Mouse (Mus musculus) CH12.LX (cell line): ENCODE data around the gene Fchsd2. TPM values are rescaled to one million over a fixed set of nuclear protein-coding genes. Genes with fewer than 3 reads are reported as not detected.
A peak's percentile ranks its signal among the peaks of the same experiment; 100 is the strongest.

Source experiments
- DNase-seq: peaks from one replicate; pipeline ENCODE4 v3.0.0-alpha.2; 2013; ENCODE audit errors: extremely low read depth
- H3K27ac ChIP-seq: 2 replicates; pipeline ENCODE4 v1.5.1; 2012; ENCODE audit warnings: low read depth, mild to moderate bottlenecking, control low read depth, moderate library complexity; ENCODE audit not compliant: insufficient read depth
- H3K27me3 ChIP-seq: replicated peaks from 2 replicates; pipeline ENCODE3; 2012; ENCODE audit warnings: inconsistent platforms
- H3K36me3 ChIP-seq, 2 experiments: replicated peaks in 1 of 2; 2 replicates each; pipeline versions ENCODE3 to v1.6.1; 2012; ENCODE audit warnings: inconsistent platforms in 1 of 2, low read length in 1 of 2, mild to moderate bottlenecking in 1 of 2, mixed read lengths in 1 of 2, moderate library complexity in 1 of 2; ENCODE audit not compliant: control insufficient read depth in 1 of 2, insufficient read depth in 1 of 2
- H3K4me1 ChIP-seq, 2 experiments: 2 replicates each; pipeline ENCODE4 v1.6.1; 2012; ENCODE audit warnings: inconsistent platforms in 1 of 2, moderate library complexity in 1 of 2; ENCODE audit not compliant: insufficient read depth in 2 of 2, control insufficient read depth in 1 of 2
- H3K4me2 ChIP-seq: 2 replicates; pipeline ENCODE4 v1.6.1; 2012; ENCODE audit warnings: low read depth, mild to moderate bottlenecking, control low read depth; ENCODE audit not compliant: poor library complexity, insufficient read depth, severe bottlenecking
- H3K4me3 ChIP-seq, 3 experiments: fragments of 150-350 bp in 1 of 3; sonication (generic) in 1 of 3; replicated peaks in 1 of 3; 2 replicates each; pipeline versions ENCODE3 to v1.5.1; 2011 to 2012; ENCODE audit warnings: low read depth in 2 of 3, low read length in 2 of 3, mild to moderate bottlenecking in 2 of 3, moderate library complexity in 2 of 3, control low read depth in 1 of 3, improper control_type of control experiment in 1 of 3, inconsistent platforms in 1 of 3, mixed read lengths in 1 of 3; ENCODE audit not compliant: poor library complexity in 1 of 3
- H3K79me2 ChIP-seq: replicated peaks from 2 replicates; pipeline ENCODE4 v1.6.1; 2012; ENCODE audit warnings: mild to moderate bottlenecking, moderate library complexity; ENCODE audit not compliant: control insufficient read depth, poor library complexity, insufficient read depth, severe bottlenecking; ENCODE audit errors: extremely low read depth
- H3K9ac ChIP-seq: 2 replicates; pipeline ENCODE4 v1.6.1; 2012; ENCODE audit warnings: low read depth, mild to moderate bottlenecking, control low read depth, moderate library complexity; ENCODE audit not compliant: insufficient read depth
- H3K9me3 ChIP-seq: replicated peaks from 2 replicates; pipeline ENCODE3; 2012; ENCODE audit warnings: low read length, inconsistent platforms, mixed read lengths
- CHD1 ChIP-seq: IDR thresholded peaks from 2 replicates; pipeline ENCODE4 v1.6.1; 2012; ENCODE audit warnings: low read depth, low read length, improper control_type of control experiment, inconsistent platforms
- CHD2 ChIP-seq: IDR thresholded peaks from 2 replicates; pipeline ENCODE4 v1.6.1; 2011; ENCODE audit warnings: low read length, improper control_type of control experiment
- ELF1 ChIP-seq: IDR thresholded peaks from 2 replicates; pipeline ENCODE4 v1.6.1; 2014; ENCODE audit warnings: low read depth, mild to moderate bottlenecking, inconsistent platforms, low read length, improper control_type of control experiment
- GABPA ChIP-seq: IDR thresholded peaks from 2 replicates; pipeline ENCODE4 v1.6.1; 2012; ENCODE audit warnings: low read depth, low read length, improper control_type of control experiment, inconsistent platforms; ENCODE audit not compliant: insufficient replicate concordance
- HCFC1 ChIP-seq: IDR thresholded peaks from 2 replicates; pipeline ENCODE4 v1.6.1; 2012; ENCODE audit warnings: low read depth, mild to moderate bottlenecking, inconsistent platforms, low read length, improper control_type of control experiment
- JUND ChIP-seq: conservative IDR thresholded peaks from 2 replicates; pipeline ENCODE4 v1.6.1; 2011; ENCODE audit warnings: low read depth, low read length, improper control_type of control experiment
- KAT2A ChIP-seq: IDR thresholded peaks from 2 replicates; pipeline ENCODE4 v1.6.1; 2012; ENCODE audit warnings: low read length, improper control_type of control experiment, inconsistent platforms; ENCODE audit not compliant: insufficient replicate concordance
- MAFK ChIP-seq: IDR thresholded peaks from 2 replicates; pipeline ENCODE4 v1.6.1; 2011; ENCODE audit warnings: low read length, improper control_type of control experiment; ENCODE audit not compliant: insufficient replicate concordance
- MAX ChIP-seq: IDR thresholded peaks from 2 replicates; pipeline ENCODE4 v1.6.1; 2011; ENCODE audit warnings: low read length, improper control_type of control experiment
- MAZ ChIP-seq: IDR thresholded peaks from 2 replicates; pipeline ENCODE4 v1.6.1; 2012; ENCODE audit warnings: low read depth, mild to moderate bottlenecking, inconsistent platforms, low read length, improper control_type of control experiment, moderate library complexity
- NELFE ChIP-seq: IDR thresholded peaks from 2 replicates; pipeline ENCODE4 v1.6.1; 2011; ENCODE audit warnings: low read depth, low read length, improper control_type of control experiment
- POLR2A ChIP-seq: IDR thresholded peaks from 2 replicates; pipeline ENCODE4 v1.6.1; 2011; ENCODE audit warnings: low read depth, mild to moderate bottlenecking, improper control_type of control experiment, low read length
- POLR2AphosphoS2 ChIP-seq: IDR thresholded peaks from 2 replicates; pipeline ENCODE4 v1.6.1; 2011; ENCODE audit warnings: low read depth, low read length, improper control_type of control experiment
- RAD21 ChIP-seq: IDR thresholded peaks from 2 replicates; pipeline ENCODE4 v1.6.1; 2011; ENCODE audit warnings: low read depth, mild to moderate bottlenecking, low read length, improper control_type of control experiment, moderate library complexity
- RCOR1 ChIP-seq: conservative IDR thresholded peaks from 2 replicates; pipeline ENCODE4 v1.6.1; 2012; ENCODE audit warnings: low read depth, mild to moderate bottlenecking, inconsistent platforms, low read length, improper control_type of control experiment
- SIN3A ChIP-seq: IDR thresholded peaks from 2 replicates; pipeline ENCODE4 v1.6.1; 2012; ENCODE audit warnings: low read length, improper control_type of control experiment, inconsistent platforms
- SMC3 ChIP-seq: IDR thresholded peaks from 2 replicates; pipeline ENCODE4 v1.6.1; 2011; ENCODE audit warnings: low read depth, low read length, improper control_type of control experiment
- TBP ChIP-seq: conservative IDR thresholded peaks from 2 replicates; pipeline ENCODE4 v1.6.1; 2011; ENCODE audit warnings: low read depth, low read length, improper control_type of control experiment
- USF1 ChIP-seq: IDR thresholded peaks from 2 replicates; pipeline ENCODE4 v1.6.1; 2014; ENCODE audit warnings: low read depth, mild to moderate bottlenecking, inconsistent platforms, low read length, improper control_type of control experiment
- ZC3H11A ChIP-seq: IDR thresholded peaks from 2 replicates; pipeline ENCODE4 v1.6.1; 2012; ENCODE audit warnings: low read depth, mild to moderate bottlenecking, inconsistent platforms, low read length, improper control_type of control experiment
- ZKSCAN1 ChIP-seq: IDR thresholded peaks from 2 replicates; pipeline ENCODE4 v1.6.1; 2012; ENCODE audit warnings: low read depth, inconsistent platforms, low read length, improper control_type of control experiment, borderline replicate concordance
- ZMIZ1 ChIP-seq: IDR thresholded peaks from 2 replicates; pipeline ENCODE4 v1.6.1; 2012; ENCODE audit warnings: low read depth, mild to moderate bottlenecking, inconsistent platforms, low read length, improper control_type of control experiment
- dilution Hi-C: fragments of 300-500 bp; cut with MboI; formaldehyde crosslinking; loops from 2 replicates; pipeline ENCODE4 v1.14.3; 2020; ENCODE audit warnings: low sequenced_read_pairs; ENCODE audit not compliant: extremely low pct_unique_long_range_greater_than_20kb, extremely low pct_ligation_motif_present
- in situ Hi-C: fragments of 300-500 bp; cut with MboI; formaldehyde crosslinking; loops from 3 replicates; pipeline ENCODE4 v1.14.3; 2019; ENCODE audit warnings: low sequenced_read_pairs, low pct_ligation_motif_present, low pct_unique_long_range_greater_than_20kb, mixed read lengths
- polyA plus RNA-seq: library from polyadenylated mRNA; unstranded; fragments of >175 nt; gene quantifications from 2 replicates; pipeline ENCODE4 v1.2.1, GENCODE M21; 2012; ENCODE audit warnings: low read depth; ENCODE audit not compliant: insufficient read length
- total RNA-seq, 2 experiments: library from RNA; depleted of rRNA; stranded (reverse); fragments of 300-350 nt in 1 of 2; fragments of >200 nt in 1 of 2; gene quantifications; 2 replicates each; pipeline ENCODE4 v1.2.3; 2012 to 2014

The Fchsd2 gene
- total and polyA plus RNA-seq, 3 experiments, result 23.8 to 38.2 (median 25.5) TPM

DNA sequence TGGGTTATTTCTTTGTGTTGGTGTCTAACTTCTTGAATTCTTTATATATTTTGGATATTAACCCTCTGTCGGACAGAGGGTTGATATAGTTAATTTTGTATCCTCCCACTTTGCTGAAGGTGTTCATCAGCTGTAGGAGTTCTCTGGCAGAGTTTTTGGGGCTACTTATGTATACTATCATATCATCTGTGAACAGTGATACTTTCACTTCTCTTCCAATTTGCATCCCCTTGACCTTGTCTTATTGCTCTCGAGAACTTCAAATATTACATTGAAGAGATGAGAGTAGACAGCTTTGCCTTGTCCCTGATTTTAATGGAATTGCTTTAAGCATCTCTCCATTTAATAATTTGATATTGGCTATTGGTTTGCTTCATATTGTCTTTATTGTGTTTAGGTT is 130.8 kb downstream of the Fchsd2 start:
- no peak overlapping the region for H3K4me3 ChIP-seq
- no peaks in the 10 kb centered on the region for H3K27me3 ChIP-seq
- dilution Hi-C loops, result no loop called here

DNA sequence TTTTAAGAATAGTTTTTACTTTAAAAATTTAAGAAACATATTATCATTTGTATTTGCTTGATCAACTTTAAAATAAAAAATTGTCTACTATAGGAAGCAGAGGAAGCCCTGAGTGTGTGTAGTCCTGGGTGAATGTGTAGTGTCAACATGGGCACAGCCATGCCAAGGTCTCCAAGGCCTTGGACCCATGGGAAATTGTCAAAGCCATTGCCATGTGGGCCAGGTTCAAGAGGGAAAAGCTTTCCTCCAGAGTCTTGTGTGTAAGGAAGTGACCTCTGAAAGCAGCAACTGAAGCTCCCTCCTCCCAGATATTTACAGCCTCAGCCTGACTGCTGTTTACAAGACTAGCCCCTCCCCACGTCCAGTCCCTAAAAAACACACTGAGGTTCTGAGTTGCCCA is 136.7 kb downstream of the Fchsd2 start:
- no peaks in the 10 kb centered on the region for H3K9me3 ChIP-seq
- H3K27ac ChIP-seq, result peak overlapping the region; percentile 80
- peaks cover 16% of the 10 kb centered on the region for H3K79me2 ChIP-seq
- peaks cover 2 to 31% of the 10 kb centered on the region in 2 experiments for H3K36me3 ChIP-seq
- H3K27me3 ChIP-seq, result no peaks in the 10 kb centered on the region
- no peak for DNase-seq
- no peak overlapping the region for H3K4me3 ChIP-seq
- dilution Hi-C loops (no loop called here), in situ Hi-C loops (no loop called here)
- peaks cover 15 to 84% of the 10 kb centered on the region in 2 experiments for H3K4me1 ChIP-seq
- H3K4me2 ChIP-seq, result no peak overlapping the region
- TF ChIP-seq CHD2, result no peak
- TF ChIP-seq SIN3A, result no peak
- no peak for TF ChIP-seq ZMIZ1
- no peak for TF ChIP-seq GABPA
- no peak for TF ChIP-seq ELF1
- no peak for TF ChIP-seq RCOR1
- TF ChIP-seq USF1, result no peak
- TF ChIP-seq, all 38 proteins: peak for 0
- H3K9ac ChIP-seq, result no peak overlapping the region

More for the DNA sequence above, 130.8 kb downstream of the Fchsd2 start:
- peaks cover 7 to 69% of the 10 kb centered on the region in 2 experiments; a peak in 3 of 4 replicates for H3K4me1 ChIP-seq
- in situ Hi-C loops, result loop anchor here (25.0 kb wide), 1 partner anchor 111 kb away; no protein-coding TSS in a partner anchor
- H3K27ac ChIP-seq, result no peak overlapping the region
- H3K36me3 ChIP-seq, result peaks cover 0 to 20% of the 10 kb centered on the region in 2 experiments
- peak overlapping the region; percentile 67; the same call in 1 of the 2 replicates for H3K4me2 ChIP-seq
- H3K79me2 ChIP-seq, result peaks cover 13% of the 10 kb centered on the region
- DNase-seq, result no peak
- TF ChIP-seq SMC3, result no peak
- no peak for TF ChIP-seq MAX
- no peak for TF ChIP-seq ZMIZ1
- no peak for TF ChIP-seq HCFC1
- no peak for TF ChIP-seq TBP
- TF ChIP-seq KAT2A, result no peak
- no peak for TF ChIP-seq NELFE
- TF ChIP-seq ZC3H11A, result no peak
- TF ChIP-seq USF1, result no peak
- TF ChIP-seq CHD1, result no peak
- no peak for TF ChIP-seq MAFK
- TF ChIP-seq MAZ, result no peak
- TF ChIP-seq JUND, result no peak
- TF ChIP-seq GABPA, result no peak
- no peak for TF ChIP-seq SIN3A
- no peak for TF ChIP-seq RAD21
- no peak for TF ChIP-seq ZKSCAN1
- no peak for TF ChIP-seq POLR2A
- no peak for TF ChIP-seq POLR2AphosphoS2
- H3K9me3 ChIP-seq, result no peaks in the 10 kb centered on the region
- no peak overlapping the region for H3K9ac ChIP-seq
